Mouse (Mus musculus) neutrophil, adult 5-6 weeks (primary cell): ENCODE measurements around the gene Scnn1b. TPM values are rescaled to one million over a fixed set of nuclear protein-coding genes. Genes with fewer than 3 reads are reported as not detected.

Source experiments
- ATAC-seq: fragments of 151-379, 151-347 bp; 2 replicates; pipeline ENCODE4 v1.8.0; 2017; ENCODE audit warnings: mild to moderate bottlenecking, moderate TSS enrichment; ENCODE audit not compliant: insufficient number of reproducible peaks, poor library complexity, low FRiP score, severe bottlenecking; ENCODE audit errors: extremely low read depth
- total RNA-seq: library from RNA; stranded (forward); fragments of 200-1000 nt; gene quantifications from 2 replicates; pipeline ENCODE4 v1.2.3, GENCODE M21; 2017

Scnn1b gene
- total RNA-seq, 1 experiment from 2014 or later: not detected

- ATAC-seq: no peak
Observed at GRCm38 (mm10) chr7:121902757-121903411, 38.0 kb downstream of the Scnn1b start.

DNA sequence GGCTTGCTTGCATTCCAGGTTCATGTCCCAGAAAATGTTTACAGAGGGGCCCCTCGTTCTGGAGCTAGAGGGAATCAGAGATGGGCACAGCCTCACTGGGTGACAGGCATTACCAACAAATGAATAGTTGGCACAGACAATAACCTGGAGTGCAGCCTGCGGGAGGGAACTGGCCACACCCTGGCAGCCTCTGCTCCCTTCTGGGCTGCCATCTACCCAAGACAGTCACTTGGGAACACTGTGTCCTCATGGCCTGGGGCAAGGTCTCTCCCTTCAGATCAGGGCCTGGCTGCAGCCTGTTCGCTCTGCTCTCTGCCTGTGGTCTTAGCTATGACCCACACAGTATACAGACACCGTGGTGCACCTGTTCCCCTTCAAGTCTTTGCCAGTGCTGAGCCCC lies 42.0 kb downstream of the Scnn1b start:
- no peak for ATAC-seq

DNA sequence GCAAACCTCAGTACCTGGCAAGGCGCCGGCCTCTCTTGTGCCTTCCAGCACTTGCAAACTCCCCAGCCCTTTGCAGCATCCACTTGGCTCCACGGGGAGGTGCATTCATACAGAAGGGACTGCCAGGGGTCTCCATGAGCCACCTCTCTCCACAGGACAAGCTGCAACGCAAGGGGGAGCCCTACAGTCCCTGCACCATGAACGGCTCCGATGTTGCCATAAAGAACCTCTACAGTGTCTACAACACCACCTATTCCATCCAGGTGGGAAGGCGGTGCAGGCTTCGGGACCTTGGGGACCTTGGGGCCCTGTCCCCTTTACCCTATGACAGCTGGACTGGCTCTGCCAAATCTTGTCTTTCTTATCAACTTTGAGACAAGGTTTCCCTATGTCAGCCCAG lies 47.4 kb downstream of the Scnn1b start:
- no peak for ATAC-seq

- no peak for ATAC-seq
Observed at GRCm38 (mm10) chr7:121913944-121914343, 49.1 kb downstream of the Scnn1b start.

DNA sequence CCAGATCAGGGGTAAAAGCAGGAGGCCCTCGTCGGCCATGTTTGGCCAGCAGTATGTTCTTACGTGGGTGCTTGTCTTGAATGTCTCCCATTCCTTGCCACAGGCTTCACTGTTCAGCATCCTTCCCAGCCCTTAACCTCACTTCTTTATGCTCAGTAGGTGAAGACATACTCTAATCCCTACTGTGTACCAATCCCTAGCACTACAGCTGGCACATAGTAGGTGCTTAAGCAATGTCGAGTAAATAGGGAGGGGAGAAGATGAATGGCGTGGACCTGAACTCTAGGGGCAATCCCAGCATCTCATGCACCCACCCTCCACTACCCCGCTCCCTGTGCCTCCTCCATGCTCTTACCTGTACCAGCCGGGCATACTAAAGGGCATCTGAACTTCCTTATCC lies 59.5 kb downstream of the Scnn1b start:
- no peak for ATAC-seq

DNA sequence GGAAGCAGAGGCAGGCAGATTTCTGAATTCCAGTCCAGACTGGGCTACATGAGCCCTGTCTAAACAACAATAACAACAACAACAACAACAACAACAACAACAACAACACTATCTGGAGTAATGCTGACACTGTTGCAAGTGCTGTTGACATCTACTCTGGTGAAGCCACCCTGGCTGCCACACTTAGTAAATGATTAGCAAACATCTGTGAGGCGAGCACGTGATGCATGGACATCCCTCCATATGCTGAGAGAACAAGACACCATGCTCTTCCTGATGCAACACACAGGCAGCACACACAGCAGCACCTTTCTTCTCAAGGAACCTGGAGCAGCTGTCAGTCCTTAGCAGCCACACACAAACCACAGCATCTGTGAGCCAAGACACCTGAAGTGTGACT lies 63.0 kb downstream of the Scnn1b start:
- no peak for ATAC-seq

DNA sequence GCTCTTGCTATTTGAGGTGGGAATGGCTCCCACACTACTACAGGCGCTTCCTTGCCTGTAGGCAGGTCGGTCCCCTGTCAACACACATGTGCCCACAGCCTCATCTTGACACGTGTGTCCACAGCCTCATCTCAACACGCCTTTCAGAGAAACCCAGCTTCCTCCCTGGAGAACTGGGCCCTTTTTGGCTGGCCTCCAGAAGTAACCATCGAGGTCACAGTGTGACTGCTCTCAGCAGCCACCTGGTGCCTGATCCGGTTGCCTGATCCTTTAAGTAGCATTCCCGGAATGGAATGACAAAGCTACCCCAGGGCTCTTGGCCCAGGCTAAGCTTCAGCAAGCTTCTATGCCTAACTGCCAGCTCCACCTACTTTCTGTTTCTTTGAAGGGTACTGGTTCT lies 66.4 kb downstream of the Scnn1b start:
- no peak for ATAC-seq

GRCm38 (mm10) chr7:121933675-121934074 lies 68.8 kb downstream of the Scnn1b start:
- ATAC-seq: no peak

DNA sequence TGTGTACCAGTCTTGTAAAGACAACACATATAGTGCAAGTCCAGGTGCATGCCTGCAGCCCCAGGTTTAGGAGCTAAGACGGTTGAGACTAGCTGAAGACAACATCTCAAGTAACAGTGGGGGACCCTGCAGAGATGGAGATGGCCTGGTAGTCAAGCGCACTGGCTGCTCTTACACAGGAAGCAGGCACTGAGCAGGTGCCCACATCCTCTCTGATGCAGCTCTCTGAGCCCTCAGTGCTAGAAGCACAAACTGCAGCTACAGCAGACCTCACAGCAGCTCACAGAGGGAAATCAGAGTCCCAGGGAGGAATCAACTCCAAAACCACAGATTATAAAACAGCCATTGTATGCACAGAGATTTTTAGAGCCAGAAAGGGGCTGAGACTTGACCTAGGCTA lies 69.5 kb downstream of the Scnn1b start:
- no peak for ATAC-seq

DNA sequence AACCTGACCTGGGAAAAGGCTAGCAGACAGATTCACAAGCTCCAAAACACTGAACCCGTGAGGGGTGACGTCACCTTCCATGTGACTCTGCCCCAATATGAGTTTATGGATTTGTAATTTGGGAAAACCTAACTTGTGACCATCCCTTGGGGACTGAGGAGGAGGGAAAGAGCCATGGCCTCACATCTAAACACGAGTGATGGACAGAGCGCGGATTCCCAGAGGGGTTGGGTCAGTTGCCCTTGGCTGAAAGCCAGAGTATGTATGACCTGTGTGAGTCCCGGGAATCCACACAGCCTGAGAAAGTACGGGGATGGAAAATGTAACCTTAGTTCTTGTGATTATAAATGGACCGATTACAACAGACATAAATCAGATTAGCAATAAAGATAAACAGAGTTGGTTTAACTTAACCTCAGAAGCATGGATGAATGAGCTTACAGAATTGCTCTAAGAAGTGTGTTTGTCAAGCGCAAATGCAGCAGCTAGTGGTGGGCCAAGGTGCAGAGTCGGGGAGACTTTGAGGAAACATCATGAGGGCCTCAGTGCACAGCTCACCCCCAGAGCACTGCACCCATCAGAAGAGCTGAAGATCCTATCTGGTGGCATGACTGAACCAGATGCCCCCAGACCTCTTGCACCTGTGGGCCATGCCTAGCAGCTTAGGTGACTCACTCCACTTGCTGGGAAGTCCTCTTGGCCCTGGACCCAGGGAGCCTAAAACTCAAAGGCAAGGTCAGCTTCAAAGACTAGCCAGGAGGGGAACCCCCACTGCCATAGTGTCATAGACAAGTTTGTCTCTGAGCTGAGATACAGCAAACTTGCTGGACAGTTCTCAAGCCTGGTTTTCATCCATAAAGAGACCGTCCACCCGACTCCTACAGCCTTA lies 71.3 kb downstream of the Scnn1b start:
- no peak for ATAC-seq

GRCm38 (mm10) chr7:121936861-121937630 lies 72.2 kb downstream of the Scnn1b start:
- ATAC-seq: no peak

DNA sequence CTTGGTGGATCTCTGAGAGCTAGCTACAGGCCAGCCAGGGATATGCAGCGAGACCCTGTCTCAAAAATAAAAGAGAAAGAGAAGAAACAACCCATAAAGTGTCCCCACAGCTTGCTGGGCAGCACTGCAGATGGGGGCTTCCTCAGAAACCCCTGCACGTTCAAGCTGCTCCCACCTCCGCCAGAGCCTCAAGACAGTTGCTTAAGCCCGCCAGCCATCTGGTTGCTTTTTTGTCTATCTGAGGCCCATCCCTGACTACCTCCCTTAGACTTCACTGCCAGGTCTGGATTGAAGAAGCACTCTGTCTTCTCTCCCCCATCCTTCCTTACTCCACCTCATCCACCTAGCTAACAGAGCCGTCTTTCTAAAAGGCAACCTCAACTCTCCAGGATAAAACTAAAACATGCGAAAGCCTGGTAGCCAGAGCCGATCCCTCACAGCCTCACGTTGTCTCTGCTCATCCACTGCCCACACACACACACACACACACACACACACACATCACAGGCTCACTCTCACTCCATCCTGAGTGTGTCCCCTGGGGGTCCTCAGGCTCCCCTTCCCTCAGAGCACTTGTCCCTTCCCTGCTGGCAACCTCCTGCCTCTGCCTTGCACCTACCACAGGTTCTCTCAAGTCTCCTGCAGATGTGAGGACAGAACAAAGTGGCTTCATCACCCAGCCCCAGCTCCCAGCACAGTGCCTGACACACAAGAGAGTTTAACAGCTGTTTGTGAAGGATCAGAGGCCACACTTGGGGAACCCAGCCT lies 73.5 kb downstream of the Scnn1b start:
- no peak for ATAC-seq

DNA sequence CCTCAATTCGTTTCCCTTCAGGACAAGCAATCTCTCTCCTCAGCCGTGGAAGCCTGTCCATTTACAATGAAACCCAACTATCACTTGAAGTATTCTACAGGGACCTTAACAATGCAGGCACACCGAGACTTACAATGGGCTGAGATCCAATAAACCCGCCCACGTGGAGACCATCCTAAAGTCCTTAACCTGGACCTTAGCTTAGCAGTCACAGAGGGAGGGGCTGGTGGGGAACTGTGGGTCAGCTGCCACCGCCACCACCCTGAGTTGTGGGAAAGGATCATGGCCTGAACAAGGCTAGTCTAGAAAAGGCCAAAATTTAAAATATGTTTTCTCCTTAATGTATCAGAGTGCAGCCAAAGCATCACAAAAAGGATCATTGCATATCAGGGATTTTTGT lies 74.4 kb downstream of the Scnn1b start:
- ATAC-seq: no peak

DNA sequence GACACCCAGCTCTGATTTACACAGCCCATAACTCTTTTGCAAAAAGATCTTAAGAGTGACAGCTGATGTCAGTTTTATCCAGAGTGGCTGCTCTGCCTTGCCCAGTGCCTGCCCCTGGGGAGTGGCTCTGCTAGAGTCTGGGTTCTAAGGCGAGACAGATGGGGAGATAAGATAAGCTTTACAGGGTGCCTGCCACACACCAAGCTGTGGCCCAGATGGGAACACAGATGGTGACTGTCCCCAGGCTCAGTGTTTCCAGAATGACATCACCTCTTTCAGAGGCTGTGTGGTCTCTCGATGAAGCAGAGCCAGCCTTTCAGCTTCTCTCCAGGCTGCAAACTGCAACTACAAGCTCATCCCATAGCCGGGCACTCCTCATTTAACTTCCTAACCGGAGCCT lies 74.9 kb downstream of the Scnn1b start:
- no peak for ATAC-seq

- ATAC-seq: no peak
Observed at GRCm38 (mm10) chr7:121941016-121941415, 76.2 kb downstream of the Scnn1b start.

DNA sequence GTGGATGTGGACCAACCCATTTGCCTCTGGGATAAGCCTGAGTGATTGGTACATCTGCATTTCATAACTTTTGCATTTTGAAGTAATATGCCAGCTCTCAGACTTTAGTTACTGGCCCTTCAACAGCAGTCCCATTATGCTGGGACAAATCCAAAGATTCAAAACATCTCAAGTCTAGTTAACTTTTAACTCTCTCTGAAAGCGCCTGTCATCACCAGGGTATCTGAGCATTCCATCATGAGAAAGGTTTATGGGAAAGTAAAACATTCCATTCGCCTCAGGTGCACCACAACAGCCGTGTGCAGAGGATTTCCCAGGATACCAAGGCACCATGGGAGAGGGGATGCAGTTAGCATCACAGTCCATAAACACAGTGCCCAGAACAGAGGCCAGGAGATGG lies 76.8 kb downstream of the Scnn1b start:
- ATAC-seq: no peak

DNA sequence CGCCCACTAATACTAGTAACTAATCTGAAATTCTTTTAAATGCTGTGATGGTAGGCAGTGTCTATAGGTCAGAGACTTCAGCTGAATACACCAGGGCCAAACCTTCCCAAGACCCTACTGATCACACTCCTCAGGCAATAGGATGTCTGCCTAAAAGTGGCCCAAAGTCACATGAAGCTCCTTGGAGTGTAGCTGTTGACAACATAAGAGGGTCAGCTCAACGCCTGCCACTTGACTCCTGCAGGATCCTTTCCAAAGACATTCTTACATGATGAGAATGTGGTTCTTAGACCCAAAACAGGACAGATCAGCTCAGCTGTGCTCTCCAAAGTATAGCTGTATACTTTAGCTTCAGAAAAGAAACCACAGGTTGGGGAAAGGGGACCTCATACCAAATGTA lies 77.5 kb downstream of the Scnn1b start:
- no peak for ATAC-seq

GRCm38 (mm10) chr7:121946196-121946595 lies 81.4 kb downstream of the Scnn1b start:
- ATAC-seq: no peak

GRCm38 (mm10) chr7:121947513-121947912 lies 82.7 kb downstream of the Scnn1b start:
- no peak for ATAC-seq
